Mouse (Mus musculus): ENCODE data around the gene Slc10a7. TPM values are rescaled to one million over a fixed set of nuclear protein-coding genes. Genes with fewer than 3 reads are reported as not detected.

The Slc10a7 gene
- polyA plus RNA-seq, 1 experiment from 2014 or later, result 4.1 TPM

- WGBS (ENCODE audit: insufficient replicate concordance), result 92% methylated on average over 5 of the region's 5 CpGs
- peaks cover 5% of the 10 kb centered on the region for H3K36me3 ChIP-seq (replicated peaks; ENCODE audit: insufficient read depth, low read length)
- H3K27me3 ChIP-seq (ENCODE audit: insufficient read depth, low read length), result no peaks in the 10 kb centered on the region
- no peak overlapping the region for H3K27ac ChIP-seq (ENCODE audit: low read depth)
- H3K4me2 ChIP-seq (ENCODE audit: low read depth, low read length), result no peak overlapping the region
- TF ChIP-seq CTCF (IDR thresholded peaks at IDR 0.05; ENCODE audit: low read depth), result no peak
- no peak for TF ChIP-seq EP300 (IDR thresholded peaks at IDR 0.05; ENCODE audit: low read depth)
- H3K9ac ChIP-seq (replicated peaks), result no peak overlapping the region
- ATAC-seq, result no peak
- H3K4me3 ChIP-seq (ENCODE audit: low read depth, low read length), result no peak overlapping the region
- H3K4me1 ChIP-seq (ENCODE audit: insufficient read depth), result no peaks in the 10 kb centered on the region
- H3K9me3 ChIP-seq (ENCODE audit: low read length), result no peaks in the 10 kb centered on the region
- DNase-seq, result no peak
Measured at GRCm38 (mm10) chr8:78603084-78603483, 93.9 kb downstream of the Slc10a7 start.

GRCm38 (mm10) chr8:78604426-78604825 lies 95.3 kb downstream of the Slc10a7 start:
- H3K27ac ChIP-seq (ENCODE audit: low read depth), result no peak overlapping the region
- H3K4me1 ChIP-seq (ENCODE audit: insufficient read depth), result no peaks in the 10 kb centered on the region
- TF ChIP-seq EP300 (IDR thresholded peaks at IDR 0.05; ENCODE audit: low read depth) (no peak), CTCF (IDR thresholded peaks at IDR 0.05; ENCODE audit: low read depth) (no peak)
- H3K4me2 ChIP-seq (ENCODE audit: low read depth, low read length), result no peak overlapping the region
- ATAC-seq (no peak), DNase-seq (no peak)
- H3K9ac ChIP-seq (replicated peaks), result no peak overlapping the region
- H3K36me3 ChIP-seq (replicated peaks; ENCODE audit: insufficient read depth, low read length), result peaks cover 8% of the 10 kb centered on the region
- H3K4me3 ChIP-seq (ENCODE audit: low read depth, low read length), result no peak overlapping the region
- H3K27me3 ChIP-seq (ENCODE audit: insufficient read depth, low read length), result no peaks in the 10 kb centered on the region
- WGBS (ENCODE audit: insufficient replicate concordance), result 85% methylated on average over 9 of the region's 9 CpGs
- H3K9me3 ChIP-seq (ENCODE audit: low read length), result no peaks in the 10 kb centered on the region

- no peaks in the 10 kb centered on the region for H3K4me1 ChIP-seq (ENCODE audit: insufficient read depth)
- 72% methylated on average over 10 of the region's 10 CpGs for WGBS (ENCODE audit: insufficient replicate concordance)
- no peaks in the 10 kb centered on the region for H3K27me3 ChIP-seq (ENCODE audit: insufficient read depth, low read length)
- H3K4me2 ChIP-seq (ENCODE audit: low read depth, low read length), result no peak overlapping the region
- no peak overlapping the region for H3K4me3 ChIP-seq (ENCODE audit: low read depth, low read length)
- no peak overlapping the region for H3K27ac ChIP-seq (ENCODE audit: low read depth)
- H3K9ac ChIP-seq (replicated peaks), result no peak overlapping the region
- peaks cover 5% of the 10 kb centered on the region for H3K36me3 ChIP-seq (replicated peaks; ENCODE audit: insufficient read depth, low read length)
- H3K9me3 ChIP-seq (ENCODE audit: low read length), result no peaks in the 10 kb centered on the region
- no peak for DNase-seq
- TF ChIP-seq CTCF (IDR thresholded peaks at IDR 0.05; ENCODE audit: low read depth) (no peak), EP300 (IDR thresholded peaks at IDR 0.05; ENCODE audit: low read depth) (no peak)
- no peak for ATAC-seq
Measured at GRCm38 (mm10) chr8:78609301-78609700, 100.2 kb downstream of the Slc10a7 start.

GRCm38 (mm10) chr8:78611019-78611418 lies 101.9 kb downstream of the Slc10a7 start:
- Histone ChIP-seq H3K9me3 (ENCODE audit: low read length) (no peaks in the 10 kb centered on the region), H3K4me1 (ENCODE audit: insufficient read depth) (no peaks in the 10 kb centered on the region), H3K4me3 (ENCODE audit: low read depth, low read length) (no peak overlapping the region), H3K4me2 (ENCODE audit: low read depth, low read length) (no peak overlapping the region), H3K27ac (ENCODE audit: low read depth) (no peak overlapping the region), H3K27me3 (ENCODE audit: insufficient read depth, low read length) (no peaks in the 10 kb centered on the region), H3K36me3 (replicated peaks; ENCODE audit: insufficient read depth, low read length) (peaks cover 3% of the 10 kb centered on the region; the same call in 1 of the 2 replicates), H3K9ac (replicated peaks) (no peak overlapping the region)
- no peak for DNase-seq
- ATAC-seq, result no peak
- TF ChIP-seq EP300 (IDR thresholded peaks at IDR 0.05; ENCODE audit: low read depth), result no peak
- TF ChIP-seq CTCF (IDR thresholded peaks at IDR 0.05; ENCODE audit: low read depth), result no peak
- WGBS (ENCODE audit: insufficient replicate concordance), result 69% methylated on average over 6 of the region's 6 CpGs

- WGBS (ENCODE audit: insufficient replicate concordance), result 52% methylated on average over 4 of the region's 4 CpGs
- no peaks in the 10 kb centered on the region for H3K9me3 ChIP-seq (ENCODE audit: low read length)
- no peak overlapping the region for H3K4me2 ChIP-seq (ENCODE audit: low read depth, low read length)
- DNase-seq (no peak), ATAC-seq (0 out of 2 replicates have a peak, but pooled peaks have one; percentile 21)
- H3K27me3 ChIP-seq (ENCODE audit: insufficient read depth, low read length), result no peaks in the 10 kb centered on the region
- 0 out of 2 replicates have a peak overlapping the region, but pooled peaks have one; percentile 16 for H3K27ac ChIP-seq (ENCODE audit: low read depth)
- no peak overlapping the region for H3K9ac ChIP-seq (replicated peaks)
- peaks cover 11% of the 10 kb centered on the region for H3K4me1 ChIP-seq (ENCODE audit: insufficient read depth)
- TF ChIP-seq EP300 (IDR thresholded peaks at IDR 0.05; ENCODE audit: low read depth), result no peak
- no peak for TF ChIP-seq CTCF (IDR thresholded peaks at IDR 0.05; ENCODE audit: low read depth)
- no peak overlapping the region for H3K4me3 ChIP-seq (ENCODE audit: low read depth, low read length)
- H3K36me3 ChIP-seq (replicated peaks; ENCODE audit: insufficient read depth, low read length), result no peaks in the 10 kb centered on the region
Measured at GRCm38 (mm10) chr8:78622362-78622761, 113.2 kb downstream of the Slc10a7 start.

GRCm38 (mm10) chr8:78623972-78624371 lies 114.8 kb downstream of the Slc10a7 start:
- no peaks in the 10 kb centered on the region for H3K27me3 ChIP-seq (ENCODE audit: insufficient read depth, low read length)
- peak; percentile 76 for ATAC-seq
- H3K36me3 ChIP-seq (replicated peaks; ENCODE audit: insufficient read depth, low read length), result no peaks in the 10 kb centered on the region
- no peaks in the 10 kb centered on the region for H3K9me3 ChIP-seq (ENCODE audit: low read length)
- H3K9ac ChIP-seq (replicated peaks), result no peak overlapping the region
- peak; percentile 20 for DNase-seq
- 0 out of 2 replicates have a peak overlapping the region, but pooled peaks have one; percentile 63 for H3K27ac ChIP-seq (ENCODE audit: low read depth)
- H3K4me2 ChIP-seq (ENCODE audit: low read depth, low read length), result no peak overlapping the region
- peaks cover 11% of the 10 kb centered on the region for H3K4me1 ChIP-seq (ENCODE audit: insufficient read depth)
- TF ChIP-seq EP300 (IDR thresholded peaks at IDR 0.05; ENCODE audit: low read depth) (peak; percentile 54), CTCF (IDR thresholded peaks at IDR 0.05; ENCODE audit: low read depth) (no peak)
- no peak overlapping the region for H3K4me3 ChIP-seq (ENCODE audit: low read depth, low read length)
- 46% methylated on average over 5 of the region's 5 CpGs for WGBS (ENCODE audit: insufficient replicate concordance)

All from liver, postnatal 0 days (tissue).